Comparison of ENCODE assay signal across 9 mouse cellular contexts in genomic region chr19:10277331-10277730, GRCm38 (mm10). TPM values are rescaled to one million over a fixed set of nuclear protein-coding genes. Genes with fewer than 3 reads are reported as not detected.
A peak's percentile ranks its signal among the peaks of the same experiment; 100 is the strongest.
DNase-seq lines count a peak whose midpoint lies in the region; ATAC-seq and TF ChIP-seq lines count a peak whose summit lies in the region.
"Had no signal": no experiment of that assay in that cellular context is flagged by ENCODE, and none has a peak within 500 bp of the region (broad histone marks: within the 10 kb centered on the region; RNA-seq: fewer than 3 reads in every experiment).

No protein-coding gene starts in this region.

- H3K4me3 ChIP-seq in midbrain, embryonic 10.5 days: peak overlapping the region; percentile 23; the same call in 1 of the 2 replicates
- no peak overlapping the region for H3K4me3 ChIP-seq in midbrain, embryonic 16.5 days (ENCODE audit: low read depth, low read length)
- no peak overlapping the region for H3K4me3 ChIP-seq in intestine, postnatal 0 days (ENCODE audit: low read depth, low read length)
- H3K4me3 ChIP-seq in lung, embryonic 16.5 days (ENCODE audit: low read length): no peak overlapping the region
- H3K4me3 ChIP-seq: limb, embryonic 15.5 days had no signal

- H3K27ac ChIP-seq in midbrain, embryonic 10.5 days (replicated peaks): peak overlapping the region; percentile 47
- H3K27ac ChIP-seq in midbrain, embryonic 16.5 days (ENCODE audit: low read length): no peak overlapping the region
- H3K27ac ChIP-seq in intestine, postnatal 0 days (ENCODE audit: low read depth, low read length): peak overlapping the region; percentile 77
- H3K27ac ChIP-seq in lung, embryonic 16.5 days (ENCODE audit: low read length): peak overlapping the region; percentile 89
- H3K27ac ChIP-seq: limb, embryonic 15.5 days had no signal

- H3K9ac ChIP-seq in midbrain, embryonic 16.5 days (ENCODE audit: low read depth, low read length): no peak overlapping the region
- H3K9ac ChIP-seq in intestine, postnatal 0 days (ENCODE audit: low read depth, low read length): no peak overlapping the region
- peak overlapping the region; percentile 36; the same call in 1 of the 2 replicates for H3K9ac ChIP-seq in lung, embryonic 16.5 days (ENCODE audit: low read length)
- H3K9ac ChIP-seq: limb, embryonic 15.5 days had no signal

- H3K4me2 ChIP-seq in midbrain, embryonic 16.5 days (ENCODE audit: low read length): no peak overlapping the region
- H3K4me2 ChIP-seq in intestine, postnatal 0 days (replicated peaks; ENCODE audit: low read depth): peak overlapping the region; percentile 42
- peak overlapping the region; percentile 27; the same call in 1 of the 2 replicates for H3K4me2 ChIP-seq in lung, embryonic 16.5 days (ENCODE audit: low read depth, low read length)
- H3K4me2 ChIP-seq: limb, embryonic 15.5 days had no signal

- H3K9me3 ChIP-seq in midbrain, embryonic 10.5 days (replicated peaks): no peaks in the 10 kb centered on the region
- H3K9me3 ChIP-seq in midbrain, embryonic 16.5 days (replicated peaks; ENCODE audit: control insufficient read depth, low read length, poor library complexity, severe bottlenecking): no peaks in the 10 kb centered on the region
- H3K9me3 ChIP-seq in intestine, postnatal 0 days (ENCODE audit: control insufficient read depth): no peaks in the 10 kb centered on the region
- H3K9me3 ChIP-seq in lung, embryonic 16.5 days (ENCODE audit: control insufficient read depth, low read length): no peaks in the 10 kb centered on the region
- H3K9me3 ChIP-seq: limb, embryonic 15.5 days had no signal

- H3K4me1 ChIP-seq in midbrain, embryonic 10.5 days: peaks cover 47% of the 10 kb centered on the region
- H3K4me1 ChIP-seq in midbrain, embryonic 16.5 days (ENCODE audit: control insufficient read depth, insufficient read depth, low read length): peaks cover 22% of the 10 kb centered on the region; the same call in 1 of the 2 replicates
- H3K4me1 ChIP-seq in intestine, postnatal 0 days (replicated peaks; ENCODE audit: control insufficient read depth, insufficient read depth, low read length): peaks cover 6% of the 10 kb centered on the region; the same call in 1 of the 2 replicates
- H3K4me1 ChIP-seq in lung, embryonic 16.5 days (replicated peaks; ENCODE audit: control insufficient read depth, insufficient read depth, low read length): peaks cover 55% of the 10 kb centered on the region

- peaks cover 52% of the 10 kb centered on the region for H3K27me3 ChIP-seq in midbrain, embryonic 10.5 days (ENCODE audit: low read depth, poor library complexity, severe bottlenecking)
- H3K27me3 ChIP-seq in midbrain, embryonic 16.5 days (ENCODE audit: control insufficient read depth, insufficient read depth, low read depth, low read length): no peaks in the 10 kb centered on the region
- no peaks in the 10 kb centered on the region for H3K27me3 ChIP-seq in intestine, postnatal 0 days (replicated peaks; ENCODE audit: control insufficient read depth, insufficient read depth, low read length)
- H3K27me3 ChIP-seq in lung, embryonic 16.5 days (ENCODE audit: control insufficient read depth, insufficient read depth, low read depth, low read length): no peaks in the 10 kb centered on the region

- WGBS in midbrain, embryonic 10.5 days: 3% methylated on average over 17 of the region's 17 CpGs
- WGBS in midbrain, embryonic 16.5 days: 6% methylated on average over 17 of the region's 17 CpGs
- WGBS in intestine, postnatal 0 days: 11% methylated on average over 17 of the region's 17 CpGs
- WGBS in lung, embryonic 16.5 days: 12% methylated on average over 17 of the region's 17 CpGs

- no peak for ATAC-seq in midbrain, embryonic 16.5 days
- peak; percentile 46 for ATAC-seq in intestine, postnatal 0 days
- ATAC-seq in lung, embryonic 16.5 days (ENCODE audit: low read depth): peak; percentile 32

- TF ChIP-seq CTCF in intestine, postnatal 0 days (IDR thresholded peaks at IDR 0.05; ENCODE audit: low read depth): no peak

- DNase-seq in midbrain, embryonic 10.5 days (ENCODE audit: low spot score): peak; percentile 36
- peak; percentile 69 for DNase-seq in embryo, embryonic 10.5 days (ENCODE audit: low spot score)
- no peak for DNase-seq in frontal cortex, adult 2 months (ENCODE audit: extremely low spot score in 1 of 2, low spot score in 1 of 2)
- DNase-seq in left cerebral cortex, adult 18-20 months (ENCODE audit: low spot score in 2 of 2): no peak
- DNase-seq in right cerebral cortex, adult 2 months (ENCODE audit: low spot score in 2 of 2): no peak

- no peaks in the 10 kb centered on the region for H3K36me3 ChIP-seq in midbrain, embryonic 10.5 days
- no peaks in the 10 kb centered on the region for H3K36me3 ChIP-seq in midbrain, embryonic 16.5 days (ENCODE audit: control insufficient read depth, insufficient read depth, low read length)
- no peaks in the 10 kb centered on the region for H3K36me3 ChIP-seq in intestine, postnatal 0 days (ENCODE audit: control insufficient read depth, insufficient read depth)
- no peaks in the 10 kb centered on the region for H3K36me3 ChIP-seq in lung, embryonic 16.5 days (ENCODE audit: control insufficient read depth, insufficient read depth, low read length)
- H3K36me3 ChIP-seq: limb, embryonic 15.5 days had no signal

RNA-seq across cellular contexts. Expression of gene Dagla, which starts 27.3 kb away (rescaled TPM):
- polyA plus RNA-seq in midbrain, embryonic 10.5 days (2016; fragmentation: Nextera tagmentation; extraction: Ambion mirVana): 1.8 and 2.7 TPM in 2 replicates
- polyA plus RNA-seq in midbrain, embryonic 16.5 days (2015; fragmentation: Nextera tagmentation; extraction: Ambion mirVana): 11.8 and 14.1 TPM in 2 replicates
- 1.3 TPM in 2 replicates for polyA plus RNA-seq in intestine, postnatal 0 days (2015; fragmentation: Nextera tagmentation; extraction: Ambion mirVana)
- polyA plus RNA-seq in lung, embryonic 16.5 days (2015; fragmentation: Nextera tagmentation; extraction: Ambion mirVana): 3.0 and 3.2 TPM in 2 replicates
- polyA plus RNA-seq in frontal cortex, adult 2 months (2012; rRNA removed): 46.8 and 52.7 TPM in 2 replicates
- total RNA-seq in left cerebral cortex, adult 18-20 months (2021): 10 to 100 TPM; 82.5 to 83.4 TPM

RNA-seq across cellular contexts. Expression of gene Myrf, which starts 36.8 kb away (rescaled TPM):
- polyA plus RNA-seq in midbrain, embryonic 10.5 days (2016; fragmentation: Nextera tagmentation; extraction: Ambion mirVana): 2.1 and 2.2 TPM in 2 replicates
- polyA plus RNA-seq in midbrain, embryonic 16.5 days (2015; fragmentation: Nextera tagmentation; extraction: Ambion mirVana): 0.57 and 0.82 TPM in 2 replicates
- 4.1 and 4.5 TPM in 2 replicates for polyA plus RNA-seq in intestine, postnatal 0 days (2015; fragmentation: Nextera tagmentation; extraction: Ambion mirVana)
- 5.0 and 6.0 TPM in 2 replicates for polyA plus RNA-seq in lung, embryonic 16.5 days (2015; fragmentation: Nextera tagmentation; extraction: Ambion mirVana)
- 13.4 and 14.4 TPM in 2 replicates for polyA plus RNA-seq in frontal cortex, adult 2 months (2012; rRNA removed)
- 10 to 100 TPM; 14.1 to 17.2 TPM for total RNA-seq in left cerebral cortex, adult 18-20 months (2021)

Comparison
In these comparisons a context has a peak if more than half of its experiments do, and no peak if none do; other contexts are left out.
1. DNase-seq: peak in midbrain, embryonic 10.5 days (single experiment) and embryo, embryonic 10.5 days (single experiment); none in frontal cortex, adult 2 months (0 of 2), left cerebral cortex, adult 18-20 months (0 of 2) and right cerebral cortex, adult 2 months (0 of 2).